Comparison of ENCODE assay signal across 36 mouse cellular contexts in genomic region chr11:50345486-50345885, GRCm38 (mm10). TPM values are rescaled to one million over a fixed set of nuclear protein-coding genes. Genes with fewer than 3 reads are reported as not detected.
"Had no signal": no experiment of that assay in that cellular context is flagged by ENCODE, and none has a peak within 500 bp of the region (broad histone marks: within the 10 kb centered on the region; RNA-seq: fewer than 3 reads in every experiment).

No protein-coding gene starts in this region.

- H3K27me3 ChIP-seq: hindbrain, embryonic 12.5 days; kidney, embryonic 15.5 days; limb, embryonic 13.5 days; limb, embryonic 15.5 days had no signal

- H3K36me3 ChIP-seq: hindbrain, embryonic 10.5 days; hindbrain, embryonic 12.5 days; kidney, embryonic 15.5 days; limb, embryonic 13.5 days; limb, embryonic 15.5 days; liver, embryonic 12.5 days had no signal

- ATAC-seq: hindbrain, postnatal 0 days; intestine, embryonic 16.5 days; liver, embryonic 12.5 days had no signal

- H3K9ac ChIP-seq: hindbrain, embryonic 12.5 days; hindbrain, embryonic 14.5 days; kidney, embryonic 15.5 days; limb, embryonic 13.5 days; limb, embryonic 15.5 days; liver, embryonic 12.5 days; liver, embryonic 14.5 days had no signal

- H3K9me3 ChIP-seq: hindbrain, embryonic 10.5 days; hindbrain, embryonic 12.5 days; kidney, embryonic 15.5 days; limb, embryonic 13.5 days; limb, embryonic 15.5 days; liver, embryonic 12.5 days had no signal

- H3K4me3 ChIP-seq: heart, adult 2 months; hindbrain, embryonic 10.5 days; hindbrain, embryonic 12.5 days; kidney, embryonic 15.5 days; layer of hippocampus, adult 2 months; limb, embryonic 13.5 days; limb, embryonic 15.5 days; liver, embryonic 12.5 days had no signal

- H3K27ac ChIP-seq: heart, adult 2 months; hindbrain, embryonic 10.5 days; hindbrain, embryonic 12.5 days; hindbrain, embryonic 14.5 days; hindbrain, postnatal 0 days; kidney, embryonic 15.5 days; layer of hippocampus, adult 2 months; limb, embryonic 13.5 days; limb, embryonic 15.5 days; liver, embryonic 12.5 days; liver, embryonic 14.5 days had no signal

- H3K4me1 ChIP-seq: hindbrain, embryonic 10.5 days; hindbrain, embryonic 12.5 days; kidney, embryonic 15.5 days; limb, embryonic 13.5 days; limb, embryonic 15.5 days; liver, embryonic 12.5 days had no signal

- DNase-seq: gastrocnemius, postnatal 14 days; gastrocnemius, postnatal 36 days; heart, adult 2 months; heart, postnatal 10 days; heart, postnatal 4 days; kidney, adult 11 months; kidney, adult 2 months; kidney, adult 9 months; kidney, postnatal 10 days; kidney, postnatal 25 days; kidney, postnatal 4 days; layer of hippocampus, adult 9-11 months; layer of hippocampus, postnatal 36 days; left cerebral cortex, postnatal 4 days had no signal

- H3K4me2 ChIP-seq: heart, embryonic 11.5 days; hindbrain, embryonic 12.5 days; hindbrain, embryonic 14.5 days; kidney, embryonic 15.5 days; limb, embryonic 13.5 days; limb, embryonic 15.5 days; liver, embryonic 12.5 days had no signal

RNA-seq across cellular contexts. Expression of gene Cby3, which starts 8.8 kb away (rescaled TPM):
- total RNA-seq: gastrocnemius, adult 18-20 months; gastrocnemius, adult 8-10 months; gastrocnemius, postnatal 14 days; gastrocnemius, postnatal 36 days; heart, adult 2 months; heart, postnatal 10 days; heart, postnatal 25 days; heart, postnatal 4 days; layer of hippocampus, postnatal 14 days; layer of hippocampus, postnatal 36 days; left cerebral cortex, adult 8-10 months; left cerebral cortex, postnatal 10 days; left cerebral cortex, postnatal 4 days; liver, adult 2 months had no signal
- polyA plus RNA-seq: heart, embryonic 11.5 days; heart, embryonic 14.5 days; heart, embryonic 16.5 days; limb, embryonic 11.5 days; liver, adult 2 months; liver, embryonic 14.5 days had no signal
